Mouse (Mus musculus) CD4-positive, CD25-positive, alpha-beta regulatory T cell, adult 2 months (primary cell): Measurements from ENCODE around the gene Slc25a25.

Source experiments
- DNase-seq: peaks from one replicate; pipeline ENCODE4 v3.0.0-alpha.2; 2012; ENCODE audit warnings: low read depth, low spot score

The Slc25a25 gene

GRCm38 (mm10) chr2:32459657-32460056 lies 8.4 kb upstream of the Slc25a25 start:
- DNase-seq, result no peak

DNA sequence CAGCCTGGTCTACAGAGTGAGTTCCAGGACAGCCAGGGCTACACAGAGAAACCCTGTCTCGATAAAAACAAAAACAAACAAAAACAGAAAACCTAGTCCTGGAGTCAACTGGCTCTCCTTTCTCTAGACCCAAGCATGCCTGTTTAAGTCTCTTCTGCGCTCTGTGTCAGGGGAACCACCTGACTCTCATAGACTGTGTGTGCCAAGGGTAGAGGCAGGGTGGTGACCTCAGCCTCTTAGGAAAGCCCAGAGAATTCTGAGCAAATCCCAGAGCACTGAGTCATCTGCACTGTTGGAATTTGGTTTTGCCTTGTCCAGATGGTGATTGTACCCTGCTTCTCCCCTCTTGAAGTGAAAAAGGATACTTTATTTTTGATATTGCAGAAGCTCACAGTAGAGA lies 7.1 kb upstream of the Slc25a25 start:
- no peak for DNase-seq

DNA sequence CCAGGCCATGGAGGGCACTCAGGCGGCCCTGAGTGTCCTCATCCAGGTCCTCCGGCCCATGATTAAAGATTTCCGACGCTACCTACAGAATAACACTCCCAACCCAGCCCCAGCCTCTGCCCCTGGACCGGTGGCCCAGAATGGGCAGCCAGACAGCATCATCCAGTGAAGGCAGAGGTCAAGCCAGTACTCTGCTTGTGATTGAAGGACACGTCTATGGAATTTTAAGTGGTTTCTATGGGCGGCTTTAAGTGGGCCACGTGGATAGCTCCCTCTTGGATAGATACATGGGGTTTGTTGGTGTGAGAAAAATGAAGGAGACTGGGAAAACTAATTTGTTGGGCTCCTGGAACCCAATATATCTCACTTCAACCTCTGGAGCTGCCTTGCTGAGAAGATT lies 3.9 kb upstream of the Slc25a25 start:
- no peak for DNase-seq

GRCm38 (mm10) chr2:32454633-32455032 lies 3.4 kb upstream of the Slc25a25 start:
- DNase-seq, result no peak

DNA sequence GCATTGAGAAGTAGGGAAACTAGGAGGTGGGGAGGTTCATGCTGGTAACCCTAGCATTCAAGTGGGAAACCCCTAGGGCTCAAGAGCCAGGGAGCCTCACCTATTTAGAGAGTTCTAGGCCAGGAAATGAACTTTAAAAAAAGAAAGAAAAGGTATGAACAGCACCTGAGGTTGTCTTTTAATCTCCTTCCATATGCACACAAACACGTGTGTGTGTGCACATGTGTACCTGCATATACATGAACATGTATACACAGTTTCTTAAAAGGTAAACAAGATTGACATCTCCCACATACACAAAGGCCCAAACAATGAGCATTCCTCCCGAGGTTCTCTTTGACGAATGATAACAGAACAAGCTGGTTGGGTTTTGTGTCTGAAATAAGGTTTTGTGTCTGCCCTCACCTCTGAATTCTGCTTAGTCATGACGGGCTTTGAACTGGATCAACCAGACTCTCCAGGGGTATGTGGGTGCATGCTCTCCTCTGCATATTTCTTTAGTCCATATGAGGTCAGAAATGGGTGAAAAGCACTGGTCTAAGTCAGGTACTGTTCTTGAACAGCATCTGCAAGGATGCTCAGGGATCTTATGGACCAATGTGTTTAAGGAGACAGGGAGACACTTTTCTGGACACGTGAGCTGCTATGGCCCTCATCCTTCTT lies 2.5 kb upstream of the Slc25a25 start:
- no peak for DNase-seq

GRCm38 (mm10) chr2:32452441-32452971 lies 1.3 kb upstream of the Slc25a25 start:
- no peak for DNase-seq

- peak; percentile 99 for DNase-seq
Observed at GRCm38 (mm10) chr2:32451870-32452372, 676 bp upstream of the Slc25a25 start.

GRCm38 (mm10) chr2:32449761-32450754 lies 1.2 kb downstream of the Slc25a25 start, which contains the start of gene Naif1:
TSS of gene Naif1 (plus strand) at chr2:32450457.
- peak; percentile 49 for DNase-seq

- DNase-seq, result no peak
Observed at GRCm38 (mm10) chr2:32448480-32448879, 2.8 kb downstream of the Slc25a25 start.

DNA sequence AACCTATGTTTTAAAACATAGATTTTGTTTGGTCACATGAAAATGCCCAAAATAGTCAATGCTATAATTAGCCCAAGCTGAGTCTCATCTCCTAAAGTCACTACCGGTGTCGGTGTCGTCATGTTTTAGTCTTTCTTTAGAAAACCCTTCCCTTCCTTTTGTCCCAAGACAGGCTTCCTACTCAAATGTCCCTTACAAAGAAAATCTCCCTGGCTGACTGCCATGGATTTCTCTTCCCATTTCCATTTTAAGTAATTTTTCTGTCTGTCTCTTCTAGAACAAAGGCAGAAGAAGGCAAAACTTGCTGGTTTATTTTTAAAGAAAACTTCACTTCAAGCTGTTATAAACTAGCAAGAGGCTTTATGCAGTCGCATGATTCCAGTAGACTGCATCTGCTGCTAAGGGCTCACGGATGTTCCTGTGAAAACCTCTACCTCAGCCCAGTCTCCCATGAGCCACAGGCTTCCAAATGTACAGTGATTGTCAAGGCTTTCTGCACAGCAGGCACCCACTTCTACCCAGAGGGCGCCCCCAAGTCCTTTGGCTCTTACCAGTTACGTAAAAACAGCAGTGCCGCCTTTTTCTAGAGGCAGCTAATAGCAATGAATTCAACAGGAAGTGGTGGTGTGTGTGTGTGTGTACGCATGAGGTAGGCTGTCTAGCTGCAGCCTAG lies 3.8 kb downstream of the Slc25a25 start:
- DNase-seq, result peak; percentile 87

- DNase-seq, result no peak
Observed at GRCm38 (mm10) chr2:32445535-32445934, 5.7 kb downstream of the Slc25a25 start.

- DNase-seq, result no peak
Observed at GRCm38 (mm10) chr2:32441550-32441949, 9.7 kb downstream of the Slc25a25 start.

DNA sequence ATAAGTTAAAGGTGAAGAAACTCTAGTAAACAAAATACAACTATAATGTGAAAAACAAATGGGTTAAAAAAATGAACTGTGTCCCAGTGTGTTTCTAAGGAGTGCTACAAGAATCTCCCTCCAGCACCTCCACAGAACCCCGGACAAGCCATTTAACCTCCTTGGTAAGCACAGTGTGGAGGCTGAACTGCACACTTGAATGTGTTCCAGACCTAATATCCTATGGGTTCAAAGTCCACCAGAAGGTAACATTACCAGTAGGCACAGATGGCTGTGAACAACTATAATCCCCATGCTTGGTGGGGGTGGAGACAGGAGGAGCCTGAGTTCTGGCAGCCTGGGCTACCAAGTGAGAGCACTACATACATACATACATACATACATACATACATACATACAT lies 10.6 kb downstream of the Slc25a25 start:
- DNase-seq, result no peak

GRCm38 (mm10) chr2:32440164-32440563 lies 11.1 kb downstream of the Slc25a25 start:
- no peak for DNase-seq

DNA sequence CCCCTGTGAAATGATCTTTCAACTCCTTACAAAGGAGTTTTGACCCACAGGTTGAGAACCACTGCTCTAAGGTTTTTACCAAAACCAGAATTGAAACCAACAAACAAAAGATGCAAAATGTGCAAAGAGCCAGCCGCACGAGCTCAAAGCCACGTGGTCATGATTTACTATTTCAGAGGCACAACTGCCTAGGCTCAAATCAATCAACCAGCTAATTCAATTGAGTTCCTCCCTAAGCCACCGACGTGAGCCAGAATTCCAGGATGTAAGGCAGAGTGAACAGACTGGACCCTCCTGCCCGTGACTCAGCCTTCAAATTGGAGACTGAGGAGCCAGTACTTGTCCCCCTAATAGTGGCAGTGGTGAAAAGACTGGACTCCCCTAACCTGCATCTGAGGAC lies 12.1 kb downstream of the Slc25a25 start:
- DNase-seq, result no peak

GRCm38 (mm10) chr2:32438733-32439132 lies 12.5 kb downstream of the Slc25a25 start:
- DNase-seq, result no peak

DNA sequence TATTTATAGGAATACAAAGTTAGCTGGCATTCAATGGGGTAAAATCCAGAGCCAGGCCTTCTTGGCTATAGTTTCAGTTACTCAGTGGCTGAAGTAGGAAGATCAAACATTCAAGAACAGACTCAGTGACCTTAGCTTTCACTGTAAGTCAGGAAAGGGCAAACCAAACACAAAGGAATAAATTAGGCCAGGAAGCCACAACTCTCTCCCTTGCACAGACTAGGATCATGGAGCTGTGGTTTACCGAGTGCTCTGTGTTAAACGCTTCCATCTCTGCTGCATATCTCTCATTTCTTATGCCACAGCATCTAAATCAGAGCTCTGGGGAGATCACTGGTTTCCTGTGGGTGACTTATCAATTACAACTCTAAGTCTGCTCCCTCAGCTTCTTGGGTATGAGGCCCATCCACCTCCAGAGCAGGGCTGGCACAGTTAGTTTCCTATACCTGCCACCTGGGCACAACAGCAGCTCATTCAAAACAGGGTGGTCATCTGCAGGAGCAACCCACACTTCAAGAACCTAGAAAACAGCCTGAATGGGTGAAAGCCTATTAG lies 13.6 kb downstream of the Slc25a25 start:
- no peak for DNase-seq

GRCm38 (mm10) chr2:32436686-32437372 lies 14.4 kb downstream of the Slc25a25 start:
- no peak for DNase-seq

DNA sequence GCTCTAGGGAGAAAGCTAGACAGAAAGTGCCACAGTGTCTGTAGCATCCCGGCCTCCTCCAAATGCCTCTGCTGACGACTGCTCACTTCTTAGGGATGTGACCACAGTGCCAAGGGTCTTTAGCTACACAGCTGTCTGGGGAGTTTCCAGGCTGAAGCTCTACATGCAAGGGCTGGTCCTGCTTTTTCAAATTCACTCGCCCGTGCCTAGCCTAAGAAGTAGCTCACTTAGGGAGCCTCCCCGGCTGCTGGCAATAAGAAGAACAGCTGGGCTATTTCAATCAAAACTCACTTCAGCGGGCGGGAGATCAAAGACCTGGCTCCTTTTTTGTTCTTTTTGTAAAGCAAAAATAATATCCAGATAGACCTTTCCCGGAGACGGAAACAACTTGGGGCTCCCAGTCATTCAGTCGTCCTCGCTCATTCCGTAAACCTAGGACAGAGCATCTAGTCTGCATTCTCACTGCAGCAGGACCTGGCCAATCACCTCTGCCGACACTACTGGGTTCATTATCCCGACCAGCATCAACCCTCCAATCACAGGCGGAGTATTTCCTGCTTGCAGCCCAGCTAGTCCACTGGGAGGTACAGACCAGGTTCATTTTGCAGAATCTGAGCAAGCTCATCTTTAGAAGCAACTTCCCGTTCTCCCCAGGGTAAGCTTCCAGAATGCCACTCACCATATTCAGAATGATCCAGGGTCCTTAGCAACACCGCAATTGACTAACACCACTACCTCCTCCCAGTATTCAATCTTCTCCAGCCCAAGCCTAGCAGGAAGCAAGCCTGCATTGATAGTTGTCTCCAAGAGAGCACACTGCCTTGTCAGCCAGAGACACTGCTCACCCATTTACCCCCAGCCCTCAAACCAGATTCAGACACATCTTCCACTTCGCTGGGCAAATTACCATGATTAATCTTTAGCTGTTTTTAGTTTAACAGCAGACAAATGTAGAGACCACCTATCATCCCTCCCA lies 20.3 kb downstream of the Slc25a25 start:
- no peak for DNase-seq
